Mouse (Mus musculus) ovary, postnatal 36 days (tissue): Measurements from ENCODE around the gene Kcnk7.

Experiments
- DNase-seq: peaks from one replicate; pipeline ENCODE4 v3.0.0; 2022; ENCODE audit warnings: low spot score, mixed read lengths

Gene Kcnk7

DNA sequence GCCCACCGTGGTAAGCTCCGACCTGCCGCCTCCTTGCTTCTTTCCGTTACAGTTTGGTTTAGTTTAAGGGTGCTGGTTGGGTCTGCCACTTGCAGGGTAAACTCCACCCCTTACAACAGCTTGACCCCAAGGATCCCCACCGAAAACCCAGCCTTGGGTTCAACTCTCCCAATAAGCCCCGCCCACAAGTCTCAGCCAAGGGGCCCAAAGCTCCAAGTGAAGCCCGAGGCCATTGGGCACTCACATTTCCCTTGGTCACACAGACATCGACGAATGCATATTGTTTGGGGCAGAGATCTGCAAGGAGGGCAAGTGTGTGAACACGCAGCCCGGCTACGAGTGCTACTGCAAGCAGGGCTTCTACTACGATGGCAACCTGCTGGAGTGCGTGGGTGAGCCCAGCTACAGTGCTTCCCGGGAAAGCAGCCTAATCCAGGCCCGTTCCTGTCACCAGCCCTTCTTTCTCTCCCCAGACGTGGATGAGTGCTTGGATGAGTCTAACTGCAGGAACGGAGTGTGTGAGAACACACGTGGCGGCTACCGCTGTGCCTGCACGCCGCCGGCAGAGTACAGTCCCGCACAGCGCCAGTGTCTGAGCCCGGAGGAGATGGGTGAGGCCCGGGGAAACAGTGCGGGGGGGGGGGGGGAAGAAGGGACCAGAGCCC lies 52.3 kb downstream of the Kcnk7 start:
- DNase-seq: no peak
